Mouse (Mus musculus) E14TG2a.4 (cell line): Measurements from ENCODE around the gene Commd3.

ENCODE experiments used
- H3K27me3 ChIP-seq: 2 replicates; pipeline ENCODE4 v1.6.1; 2014; ENCODE audit warnings: low read length, control low read depth; ENCODE audit not compliant: insufficient read depth
- H3K36me3 ChIP-seq: 2 replicates; pipeline ENCODE4 v1.6.1; 2014; ENCODE audit warnings: low read length, control low read depth; ENCODE audit not compliant: insufficient read depth
- H3K4me1 ChIP-seq: replicated peaks from 2 replicates; pipeline ENCODE4 v1.6.1; 2014; ENCODE audit warnings: low read depth, low read length, control low read depth
- H3K4me3 ChIP-seq: replicated peaks from 2 replicates; pipeline ENCODE4 v1.5.1; 2014; ENCODE audit warnings: mild to moderate bottlenecking, low read length
- H3K9me3 ChIP-seq: 2 replicates; pipeline ENCODE4 v1.6.1; 2014; ENCODE audit warnings: low read length, control low read depth
- CTCF ChIP-seq: conservative IDR thresholded peaks from 2 replicates; pipeline ENCODE4 v1.5.1; 2014; ENCODE audit warnings: low read length
- NANOG ChIP-seq: IDR thresholded peaks from 2 replicates; pipeline ENCODE4 v1.6.1; 2014; ENCODE audit warnings: borderline replicate concordance, low read length, mixed read lengths
- POU5F1 ChIP-seq: IDR thresholded peaks from 2 replicates; pipeline ENCODE4 v1.6.1; 2014; ENCODE audit warnings: low read length, borderline replicate concordance

Gene Commd3

DNA sequence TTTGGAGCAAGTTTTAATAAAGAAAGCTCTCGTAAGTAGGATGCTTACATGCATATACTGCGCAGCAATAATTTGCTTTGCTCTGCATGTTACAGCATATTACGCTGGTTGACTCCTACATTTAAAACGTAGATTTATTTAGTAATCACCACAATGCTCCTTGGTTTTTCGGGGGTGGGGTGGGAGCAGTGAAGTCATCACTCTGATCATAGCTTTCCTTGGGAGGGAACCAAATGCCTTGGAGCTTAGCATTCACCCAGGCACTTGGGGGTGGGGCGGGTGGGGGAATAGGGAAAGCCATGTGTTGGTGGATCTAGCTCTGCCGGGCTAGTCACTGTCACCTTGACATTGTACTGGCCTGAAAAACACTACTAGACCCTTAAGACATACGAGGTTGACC is 23.0 kb downstream of the Commd3 start:
- Histone ChIP-seq H3K4me1 (peaks cover 19% of the 10 kb centered on the region), H3K36me3 (no peaks in the 10 kb centered on the region), H3K4me3 (no peak overlapping the region), H3K27me3 (peaks cover 82% of the 10 kb centered on the region), H3K9me3 (no peaks in the 10 kb centered on the region)
- TF ChIP-seq POU5F1 (no peak), NANOG (no peak), CTCF (no peak)

DNA sequence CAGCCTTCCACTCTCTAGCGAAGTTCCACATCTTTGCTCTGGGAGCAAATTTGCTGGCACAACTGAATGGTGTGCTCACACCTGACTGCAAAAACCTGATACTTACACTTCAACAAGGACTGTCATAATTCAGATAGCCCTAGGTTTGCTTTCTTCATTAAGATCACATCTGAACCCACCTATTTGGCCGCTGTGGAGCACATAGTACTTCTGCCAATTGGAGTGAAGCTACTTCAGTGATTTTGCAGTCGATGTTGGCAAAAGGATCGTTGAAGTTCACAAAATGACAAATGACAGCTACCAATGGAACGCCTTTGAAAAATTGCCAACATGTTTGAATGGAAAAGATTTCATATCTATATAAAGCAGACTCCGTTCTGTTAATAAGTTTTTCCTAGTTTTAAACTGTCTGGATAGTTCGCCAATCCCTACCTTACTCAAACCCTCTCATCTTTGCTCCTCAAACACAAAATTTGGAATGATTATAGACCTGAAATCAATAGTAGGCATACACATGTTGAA is 23.5 kb downstream of the Commd3 start:
- no peak overlapping the region for H3K4me3 ChIP-seq
- peaks cover 15% of the 10 kb centered on the region for H3K4me1 ChIP-seq
- H3K36me3 ChIP-seq: no peaks in the 10 kb centered on the region
- TF ChIP-seq NANOG (no peak), POU5F1 (no peak), CTCF (no peak)
- H3K27me3 ChIP-seq: peaks cover 81% of the 10 kb centered on the region
- no peaks in the 10 kb centered on the region for H3K9me3 ChIP-seq

GRCm38 (mm10) chr2:18697591-18698244 is 25.5 kb downstream of the Commd3 start:
- no peak for TF ChIP-seq CTCF
- no peak for TF ChIP-seq NANOG
- TF ChIP-seq POU5F1: no peak
- H3K4me1 ChIP-seq: peaks cover 13% of the 10 kb centered on the region
- H3K9me3 ChIP-seq: no peaks in the 10 kb centered on the region
- peaks cover 75% of the 10 kb centered on the region for H3K27me3 ChIP-seq
- H3K36me3 ChIP-seq: no peaks in the 10 kb centered on the region
- no peak overlapping the region for H3K4me3 ChIP-seq

- no peaks in the 10 kb centered on the region for H3K36me3 ChIP-seq
- H3K4me1 ChIP-seq: peaks cover 11% of the 10 kb centered on the region
- TF ChIP-seq POU5F1 (no peak), NANOG (no peak), CTCF (no peak)
- peak overlapping the region; percentile 64 for H3K4me3 ChIP-seq
- peaks cover 67% of the 10 kb centered on the region for H3K27me3 ChIP-seq
- no peaks in the 10 kb centered on the region for H3K9me3 ChIP-seq
Measured at GRCm38 (mm10) chr2:18698663-18699385, 26.6 kb downstream of the Commd3 start.

- peaks cover 60% of the 10 kb centered on the region for H3K27me3 ChIP-seq
- no peaks in the 10 kb centered on the region for H3K9me3 ChIP-seq
- peak overlapping the region; percentile 64 for H3K4me3 ChIP-seq
- TF ChIP-seq NANOG (no peak), CTCF (no peak), POU5F1 (no peak)
- peaks cover 11% of the 10 kb centered on the region for H3K4me1 ChIP-seq
- H3K36me3 ChIP-seq: no peaks in the 10 kb centered on the region
Measured at GRCm38 (mm10) chr2:18699401-18699990, 27.3 kb downstream of the Commd3 start.

DNA sequence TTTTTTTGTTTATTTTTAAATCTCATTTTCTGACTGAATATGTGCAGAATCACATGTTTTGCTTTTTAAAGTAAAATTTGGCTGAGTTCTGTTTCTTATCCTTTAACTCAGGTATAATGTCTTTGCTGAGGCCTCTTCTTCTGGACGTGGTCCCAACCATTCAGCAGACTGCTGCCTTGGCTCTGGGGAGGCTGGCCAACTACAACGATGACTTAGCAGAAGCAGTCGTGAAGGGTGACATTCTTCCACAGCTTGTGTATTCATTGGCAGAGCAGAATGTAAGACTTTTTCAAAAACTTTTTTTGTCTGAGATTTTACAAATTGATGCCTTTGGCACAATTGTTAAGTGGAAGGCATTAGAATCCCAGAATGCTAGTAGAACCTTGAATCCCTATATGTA is 38.2 kb downstream of the Commd3 start:
- Histone ChIP-seq H3K4me3 (no peak overlapping the region), H3K27me3 (peaks cover 3% of the 10 kb centered on the region; the same call in 1 of the 2 replicates), H3K36me3 (no peaks in the 10 kb centered on the region), H3K9me3 (no peaks in the 10 kb centered on the region), H3K4me1 (no peaks in the 10 kb centered on the region)
- TF ChIP-seq POU5F1: no peak
- TF ChIP-seq CTCF: no peak
- TF ChIP-seq NANOG: no peak

- Histone ChIP-seq H3K9me3 (no peaks in the 10 kb centered on the region), H3K4me1 (no peaks in the 10 kb centered on the region), H3K27me3 (no peaks in the 10 kb centered on the region), H3K36me3 (no peaks in the 10 kb centered on the region), H3K4me3 (no peak overlapping the region)
- TF ChIP-seq CTCF: no peak
- TF ChIP-seq POU5F1: no peak
- TF ChIP-seq NANOG: no peak
Measured at GRCm38 (mm10) chr2:18713071-18713470, 40.9 kb downstream of the Commd3 start.

DNA sequence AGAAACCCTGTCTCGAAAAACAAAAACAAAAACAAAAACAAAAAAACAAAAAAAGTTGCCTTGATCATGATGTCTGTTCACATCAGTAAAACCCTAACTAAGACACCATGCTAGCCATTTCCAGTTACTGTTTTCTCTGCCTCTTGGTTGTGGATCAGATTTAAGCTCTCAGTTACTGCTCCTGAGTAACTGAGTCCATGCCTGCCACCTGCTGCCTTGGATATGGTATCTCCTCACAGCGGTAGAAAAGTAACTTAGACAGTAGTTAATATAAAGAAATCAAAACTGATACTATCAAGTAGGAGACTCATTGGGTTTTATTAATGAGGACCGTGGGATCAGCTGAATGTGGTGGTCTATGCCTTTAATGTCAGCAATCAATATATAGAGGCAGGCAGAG is 42.2 kb downstream of the Commd3 start:
- Histone ChIP-seq H3K4me3 (no peak overlapping the region), H3K27me3 (no peaks in the 10 kb centered on the region), H3K4me1 (no peaks in the 10 kb centered on the region), H3K36me3 (no peaks in the 10 kb centered on the region), H3K9me3 (no peaks in the 10 kb centered on the region)
- TF ChIP-seq NANOG: no peak
- no peak for TF ChIP-seq CTCF
- no peak for TF ChIP-seq POU5F1
